Mouse (Mus musculus) cerebellum, adult 11 months (tissue): ENCODE measurements around the gene Ccdc141.
"Not testable (repeated sequence)": the region's sequence is repeated elsewhere in the genome, so short reads cannot be mapped to it uniquely, and the experiment has no call there.

Experiments
- DNase-seq: peaks from one replicate; pipeline ENCODE4 v3.0.0; 2022

Gene Ccdc141

GRCm38 (mm10) chr2:77039683-77040082 is 130.8 kb downstream of the Ccdc141 start:
- DNase-seq, result no peak

- no peak for DNase-seq
Measured at GRCm38 (mm10) chr2:77039281-77039680, 131.2 kb downstream of the Ccdc141 start.

- no peak for DNase-seq
Measured at GRCm38 (mm10) chr2:77037211-77037610, 133.2 kb downstream of the Ccdc141 start.

- no peak for DNase-seq
Measured at GRCm38 (mm10) chr2:77034112-77034511, 136.3 kb downstream of the Ccdc141 start.

- DNase-seq, result no peak
Measured at GRCm38 (mm10) chr2:77033322-77034060, 136.9 kb downstream of the Ccdc141 start.

- no peak for DNase-seq
Measured at GRCm38 (mm10) chr2:77020649-77021048, 149.8 kb downstream of the Ccdc141 start.

- DNase-seq, result no peak
Measured at GRCm38 (mm10) chr2:77017735-77018134, 152.7 kb downstream of the Ccdc141 start.

- DNase-seq, result not testable (repeated sequence)
Measured at GRCm38 (mm10) chr2:77013449-77013848, 157.0 kb downstream of the Ccdc141 start.

GRCm38 (mm10) chr2:77011981-77012380 is 158.5 kb downstream of the Ccdc141 start:
- DNase-seq, result no peak

- no peak for DNase-seq
Measured at GRCm38 (mm10) chr2:77007015-77007414, 163.4 kb downstream of the Ccdc141 start.

GRCm38 (mm10) chr2:77003148-77003547 is 167.3 kb downstream of the Ccdc141 start:
- DNase-seq, result no peak

- DNase-seq, result no peak
Measured at GRCm38 (mm10) chr2:76998351-76998750, 172.1 kb downstream of the Ccdc141 start.

GRCm38 (mm10) chr2:76992493-76993201 is 177.8 kb downstream of the Ccdc141 start:
- DNase-seq, result no peak

- no peak for DNase-seq
Measured at GRCm38 (mm10) chr2:76987317-76987716, 183.1 kb downstream of the Ccdc141 start.

GRCm38 (mm10) chr2:76984384-76984783 is 186.1 kb downstream of the Ccdc141 start:
- no peak for DNase-seq

- DNase-seq, result no peak
Measured at GRCm38 (mm10) chr2:76983601-76984000, 186.8 kb downstream of the Ccdc141 start.

GRCm38 (mm10) chr2:76982391-76983145 is 187.9 kb downstream of the Ccdc141 start, which contains the start of gene Ttn:
Gene Ttn, minus strand, starts transcription at chr2:76982547.
- DNase-seq, result no peak

GRCm38 (mm10) chr2:76981717-76982116 is 188.7 kb downstream of the Ccdc141 start:
- DNase-seq, result no peak

- DNase-seq, result no peak
Measured at GRCm38 (mm10) chr2:76980146-76980545, 190.3 kb downstream of the Ccdc141 start.

GRCm38 (mm10) chr2:76977650-76978049 is 192.8 kb downstream of the Ccdc141 start:
- DNase-seq, result no peak

GRCm38 (mm10) chr2:76972051-76972450 is 198.4 kb downstream of the Ccdc141 start:
- DNase-seq, result no peak

GRCm38 (mm10) chr2:76971069-76971468 is 199.4 kb downstream of the Ccdc141 start:
- no peak for DNase-seq

GRCm38 (mm10) chr2:76970669-76971068 is 199.8 kb downstream of the Ccdc141 start:
- DNase-seq, result no peak

- DNase-seq, result no peak
Measured at GRCm38 (mm10) chr2:76970204-76970603, 200.2 kb downstream of the Ccdc141 start.
